Mouse (Mus musculus) stomach, embryonic 15.5 days (tissue): ENCODE data around the gene Slc27a1. TPM values are rescaled to one million over a fixed set of nuclear protein-coding genes. Genes with fewer than 3 reads are reported as not detected.

Experiments used
- ATAC-seq: fragments of 200-750 bp; cut with Nextera tagmentation; 2 replicates; pipeline ENCODE4 v1.8.0; 2017; ENCODE audit warnings: low read depth, moderate number of reproducible peaks, moderate TSS enrichment; ENCODE audit not compliant: insufficient read depth, low FRiP score
- H3K27ac ChIP-seq: fragments of 300-500 bp; sonication (generic); 2 replicates; pipeline ENCODE4 v1.5.1; 2015; ENCODE audit warnings: mild to moderate bottlenecking, inconsistent platforms
- H3K27me3 ChIP-seq: fragments of 300-500 bp; sonication (generic); replicated peaks from 2 replicates; pipeline ENCODE4 v1.6.1; 2015; ENCODE audit warnings: inconsistent platforms
- H3K36me3 ChIP-seq: fragments of 300-500 bp; sonication (generic); 2 replicates; pipeline ENCODE4 v1.6.1; 2015; ENCODE audit warnings: inconsistent platforms
- H3K4me1 ChIP-seq: fragments of 300-500 bp; sonication (generic); 2 replicates; pipeline ENCODE4 v1.6.1; 2015; ENCODE audit warnings: inconsistent platforms
- H3K4me2 ChIP-seq: fragments of 300-500 bp; sonication (generic); 2 replicates; pipeline ENCODE4 v1.6.1; 2015; ENCODE audit warnings: mild to moderate bottlenecking, inconsistent platforms
- H3K4me3 ChIP-seq: fragments of 300-500 bp; sonication (generic); replicated peaks from 2 replicates; pipeline ENCODE4 v1.5.1; 2015; ENCODE audit warnings: inconsistent platforms
- H3K9ac ChIP-seq: fragments of 300-500 bp; sonication (generic); 2 replicates; pipeline ENCODE4 v1.6.1; 2015; ENCODE audit warnings: inconsistent platforms
- H3K9me3 ChIP-seq: fragments of 300-500 bp; sonication (generic); 2 replicates; pipeline ENCODE4 v1.6.1; 2016; ENCODE audit warnings: inconsistent platforms
- WGBS: fragments of 180-500 bp; shearing (Covaris S2); methylation state at CpG from one replicate; pipeline ENCODE4 v1.1.7; 2015; 5-methylcytosine and 5-hydroxymethylcytosine counted together
- polyA plus RNA-seq: library from polyadenylated mRNA; unstranded; fragments of >200 nt; fragmentation: Nextera tagmentation; extraction: Ambion mirVana; gene quantifications from 2 replicates; pipeline ENCODE4 v1.2.1, GENCODE M21; 2015

Gene Slc27a1
- polyA plus RNA-seq, 1 experiment from 2014 or later, result 37.1 TPM

DNA sequence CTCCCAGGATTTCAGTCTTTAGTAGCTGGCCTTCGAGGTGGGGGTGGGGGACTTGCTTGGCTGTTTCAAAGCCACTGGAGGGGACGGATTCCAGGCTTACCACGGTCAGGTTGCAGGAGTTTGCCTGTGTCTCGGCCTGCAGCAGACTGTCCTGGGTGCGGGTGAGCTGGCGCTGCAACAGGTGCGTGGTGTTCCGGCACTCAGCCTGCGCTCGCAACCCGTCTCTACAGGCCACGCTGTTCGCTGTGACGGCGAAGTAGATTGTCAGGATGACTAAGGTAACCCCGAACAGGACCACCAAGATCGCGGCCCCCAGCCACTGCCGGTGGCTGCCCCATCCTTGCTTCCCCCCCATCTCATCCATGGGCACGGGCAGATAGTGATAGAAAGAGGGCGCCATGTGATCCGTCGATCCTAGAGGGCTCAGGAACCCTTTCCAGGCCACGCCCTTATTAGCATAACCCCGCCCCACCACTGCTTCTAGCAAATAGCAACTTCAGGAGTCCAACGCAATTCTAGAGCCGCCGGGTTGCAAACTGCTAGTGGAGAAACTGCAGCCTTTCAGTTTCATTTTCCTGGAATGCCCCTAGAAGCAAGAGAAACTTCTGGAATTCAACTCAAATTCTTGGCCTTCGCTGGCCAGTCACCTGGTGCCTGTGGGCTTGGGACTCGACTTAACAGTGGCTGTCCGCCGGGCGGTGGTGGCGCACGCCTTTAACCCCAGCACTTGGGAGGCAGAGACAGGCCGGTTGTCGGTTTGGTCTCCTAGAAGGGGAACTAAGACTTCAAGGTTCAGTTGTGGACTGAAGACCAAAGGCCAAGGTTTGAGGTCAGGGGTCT is 31.4 kb upstream of the Slc27a1 start, which contains the start of gene Bst2:
Bst2 (minus strand) TSS at position 429 of the 840 bp plus-strand sequence.
- H3K27ac ChIP-seq, result peak within 1 kb of the TSS; percentile 80
- no peaks in the 10 kb centered on the region for H3K27me3 ChIP-seq
- H3K9ac ChIP-seq, result no peak within 1 kb of the TSS; the same call in 1 of the 2 replicates
- no peaks in the 10 kb centered on the region for H3K36me3 ChIP-seq
- WGBS, result 5% methylated on average over 37 of the region's 37 CpGs
- H3K4me2 ChIP-seq, result peak within 1 kb of the TSS; percentile 78
- H3K4me3 ChIP-seq, result peak within 1 kb of the TSS; percentile 52
- peak; percentile 87 for ATAC-seq
- no peaks in the 10 kb centered on the region for H3K9me3 ChIP-seq
- H3K4me1 ChIP-seq, result peaks cover 11% of the 10 kb centered on the region; the same call in 1 of the 2 replicates

DNA sequence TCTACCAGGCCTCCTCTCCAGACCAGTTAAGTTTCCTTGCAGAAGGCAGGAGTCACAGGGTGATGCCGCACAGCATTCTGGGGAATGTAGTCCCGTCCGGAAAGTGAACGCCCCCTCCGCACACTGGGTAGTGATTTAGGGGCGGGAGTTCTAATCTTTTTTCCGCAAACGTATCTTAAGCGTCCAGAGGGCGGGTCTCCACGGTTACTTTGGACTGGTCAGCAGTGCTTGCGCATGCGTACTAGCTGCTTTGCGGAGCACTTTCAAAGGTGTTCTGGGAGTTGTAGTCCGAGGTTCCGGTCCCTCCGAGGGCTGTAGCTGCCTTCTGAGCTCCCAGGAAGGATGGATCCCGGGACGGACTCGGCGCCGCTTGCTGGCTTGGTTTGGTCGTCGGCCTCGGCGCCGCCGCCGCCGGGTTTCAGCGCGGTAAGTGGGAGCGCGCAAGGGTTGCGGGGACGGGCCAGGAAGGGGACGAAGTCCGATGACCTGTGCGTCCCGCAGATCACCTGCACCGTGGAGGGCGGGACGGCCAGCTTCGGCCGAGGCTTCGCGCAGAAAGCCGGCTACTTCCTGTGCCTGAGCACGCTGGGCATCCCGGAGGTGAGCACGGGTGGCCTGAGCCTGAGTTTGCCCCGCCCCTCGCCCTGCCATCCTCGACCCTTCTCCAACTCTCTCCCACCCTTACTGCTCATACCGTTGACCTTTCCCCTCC is 25.9 kb upstream of the Slc27a1 start, which contains the start of gene Mvb12a:
Mvb12a (plus strand) TSS at position 291 of the 712 bp plus-strand sequence.
- Histone ChIP-seq H3K27me3 (no peaks in the 10 kb centered on the region), H3K9me3 (no peaks in the 10 kb centered on the region), H3K36me3 (peaks cover 12% of the 10 kb centered on the region), H3K4me1 (peaks cover 13% of the 10 kb centered on the region), H3K4me3 (peak within 1 kb of the TSS; percentile 93), H3K27ac (peak within 1 kb of the TSS; percentile 41; the same call in 1 of the 2 replicates), H3K4me2 (peak within 1 kb of the TSS; percentile 92), H3K9ac (peak within 1 kb of the TSS; percentile 83)
- peak; percentile 96 for ATAC-seq
- WGBS, result under 1% methylated on average over 55 of the region's 55 CpGs

DNA sequence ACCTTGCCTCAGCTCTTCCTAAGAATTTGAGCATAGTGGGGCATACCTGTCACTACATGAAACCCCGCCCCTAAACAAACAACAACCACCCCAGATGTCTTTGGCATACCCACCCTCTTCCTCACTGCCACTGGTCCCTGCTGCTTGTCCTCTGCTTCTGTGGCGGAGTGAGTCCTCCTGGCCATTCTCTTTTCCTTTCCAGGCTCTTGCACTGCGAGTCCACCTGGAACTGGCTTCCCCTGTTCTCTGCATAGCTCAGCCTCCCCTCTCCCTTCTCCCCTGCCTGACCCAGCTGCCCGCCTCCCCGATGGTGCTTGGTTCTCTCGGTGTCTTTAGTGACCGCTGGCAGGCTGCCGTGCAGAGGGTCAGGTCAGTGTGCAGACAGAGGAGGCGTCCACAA is 24.9 kb upstream of the Slc27a1 start:
- no peaks in the 10 kb centered on the region for H3K9me3 ChIP-seq
- peak overlapping the region; percentile 92 for H3K4me2 ChIP-seq
- 81% methylated on average over 9 of the region's 9 CpGs for WGBS
- H3K9ac ChIP-seq, result no peak overlapping the region
- H3K4me3 ChIP-seq, result peak overlapping the region; percentile 93
- H3K27ac ChIP-seq, result no peak overlapping the region
- ATAC-seq, result no peak
- H3K4me1 ChIP-seq, result peaks cover 11% of the 10 kb centered on the region
- H3K27me3 ChIP-seq, result no peaks in the 10 kb centered on the region
- H3K36me3 ChIP-seq, result peaks cover 17% of the 10 kb centered on the region

DNA sequence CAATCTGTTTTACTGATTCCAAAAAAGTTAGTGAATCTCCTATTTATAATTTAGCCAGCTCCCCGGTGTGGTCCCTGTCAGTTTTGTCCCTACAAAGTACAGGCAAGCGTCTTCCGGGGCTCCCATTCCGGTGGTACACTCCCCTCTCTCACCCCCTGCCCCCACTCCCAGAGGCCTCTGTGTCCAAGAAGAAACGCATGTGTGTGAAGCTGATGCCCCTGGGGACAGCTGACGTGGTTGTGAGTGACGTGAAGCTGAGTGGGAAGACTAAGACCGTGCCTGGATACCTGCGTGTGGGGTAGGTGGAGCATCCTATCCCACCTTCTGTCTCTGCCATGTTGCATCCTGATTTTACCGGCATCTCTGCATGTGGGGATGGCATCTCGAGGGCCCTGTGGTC is 23.6 kb upstream of the Slc27a1 start:
- Histone ChIP-seq H3K9ac (no peak overlapping the region), H3K4me3 (no peak overlapping the region), H3K27me3 (no peaks in the 10 kb centered on the region), H3K27ac (no peak overlapping the region), H3K36me3 (peaks cover 17% of the 10 kb centered on the region), H3K4me2 (no peak overlapping the region), H3K4me1 (peaks cover 11% of the 10 kb centered on the region), H3K9me3 (no peaks in the 10 kb centered on the region)
- WGBS, result 91% methylated on average over 11 of the region's 11 CpGs
- ATAC-seq, result no peak

DNA sequence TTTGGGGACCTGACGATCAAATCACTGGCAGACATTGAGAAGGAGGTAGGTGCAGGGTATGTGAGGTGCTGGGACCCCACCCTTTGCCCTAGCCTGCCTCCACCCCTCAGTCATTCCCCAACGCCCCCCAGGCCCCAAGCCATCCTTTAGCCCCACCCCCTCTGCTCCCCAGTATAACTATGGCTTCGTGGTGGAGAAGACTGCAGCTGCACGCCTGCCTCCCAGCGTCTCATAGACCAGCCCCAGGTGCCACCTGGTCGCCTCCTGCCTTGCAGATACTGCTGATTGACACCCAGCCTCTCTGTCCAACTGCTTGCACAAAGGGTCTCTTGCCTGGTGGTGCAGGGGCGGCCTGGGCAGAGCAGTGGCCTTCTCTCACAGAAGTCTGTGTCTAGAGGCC is 21.1 kb upstream of the Slc27a1 start:
- Histone ChIP-seq H3K4me3 (no peak overlapping the region), H3K36me3 (peaks cover 17% of the 10 kb centered on the region), H3K9ac (no peak overlapping the region), H3K4me1 (peaks cover 11% of the 10 kb centered on the region), H3K27me3 (no peaks in the 10 kb centered on the region), H3K9me3 (no peaks in the 10 kb centered on the region), H3K27ac (no peak overlapping the region), H3K4me2 (no peak overlapping the region)
- WGBS, result 83% methylated on average over 7 of the region's 7 CpGs
- ATAC-seq, result no peak

DNA sequence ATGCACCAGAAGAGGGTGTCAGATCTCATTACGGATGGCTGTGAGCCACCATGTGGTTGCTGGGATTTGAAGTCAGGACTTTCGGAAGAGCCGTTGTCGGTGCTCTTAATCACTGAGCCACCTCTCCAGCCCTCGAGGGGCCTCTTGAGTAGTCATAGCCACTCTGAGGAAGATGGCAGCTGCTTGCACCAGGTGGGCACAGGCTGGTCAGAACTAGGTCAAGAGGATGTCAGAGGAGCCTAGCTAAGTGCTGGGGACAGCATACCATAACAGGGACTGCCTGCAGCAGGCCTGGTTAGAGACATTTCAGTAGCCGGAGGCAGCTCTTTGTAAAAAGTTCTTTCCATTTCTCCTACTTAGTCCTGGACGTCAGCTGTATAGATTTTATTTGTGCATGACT is 17.9 kb upstream of the Slc27a1 start:
- Histone ChIP-seq H3K27me3 (no peaks in the 10 kb centered on the region), H3K27ac (no peak overlapping the region), H3K36me3 (peaks cover 10% of the 10 kb centered on the region), H3K4me1 (no peaks in the 10 kb centered on the region), H3K9me3 (no peaks in the 10 kb centered on the region), H3K4me3 (no peak overlapping the region), H3K4me2 (no peak overlapping the region), H3K9ac (no peak overlapping the region)
- no peak for ATAC-seq
- WGBS, result 54% methylated on average over 7 of the region's 7 CpGs

DNA sequence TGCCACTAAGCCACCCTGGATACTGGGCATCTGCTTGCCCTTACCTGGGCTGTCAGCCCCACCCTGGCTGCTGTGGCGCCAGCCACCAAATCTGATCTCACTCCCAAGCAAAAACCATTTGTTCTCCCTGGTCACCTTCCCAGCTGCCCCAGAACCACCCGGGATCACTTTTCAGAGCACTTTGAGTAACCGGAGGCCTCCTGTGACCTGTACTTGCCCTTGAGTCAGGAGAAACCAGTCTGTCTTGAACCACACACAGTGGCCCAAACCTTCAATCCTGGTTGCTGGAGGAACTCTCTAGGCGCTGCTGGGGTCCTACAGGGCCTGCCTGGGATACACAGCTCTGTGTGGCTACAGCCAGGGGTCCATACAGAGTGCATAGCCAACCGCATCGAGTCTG is 15.9 kb upstream of the Slc27a1 start:
- H3K4me3 ChIP-seq, result no peak overlapping the region
- no peak; the same call in 1 of the 2 replicates for ATAC-seq
- peaks cover 12% of the 10 kb centered on the region; the same call in 1 of the 2 replicates for H3K27me3 ChIP-seq
- WGBS, result 34% methylated on average over 6 of the region's 6 CpGs
- peaks cover 6% of the 10 kb centered on the region; the same call in 1 of the 2 replicates for H3K36me3 ChIP-seq
- no peaks in the 10 kb centered on the region for H3K4me1 ChIP-seq
- H3K9ac ChIP-seq, result no peak overlapping the region
- peak overlapping the region; percentile 64; the same call in 1 of the 2 replicates for H3K27ac ChIP-seq
- H3K9me3 ChIP-seq, result no peaks in the 10 kb centered on the region
- no peak overlapping the region for H3K4me2 ChIP-seq

DNA sequence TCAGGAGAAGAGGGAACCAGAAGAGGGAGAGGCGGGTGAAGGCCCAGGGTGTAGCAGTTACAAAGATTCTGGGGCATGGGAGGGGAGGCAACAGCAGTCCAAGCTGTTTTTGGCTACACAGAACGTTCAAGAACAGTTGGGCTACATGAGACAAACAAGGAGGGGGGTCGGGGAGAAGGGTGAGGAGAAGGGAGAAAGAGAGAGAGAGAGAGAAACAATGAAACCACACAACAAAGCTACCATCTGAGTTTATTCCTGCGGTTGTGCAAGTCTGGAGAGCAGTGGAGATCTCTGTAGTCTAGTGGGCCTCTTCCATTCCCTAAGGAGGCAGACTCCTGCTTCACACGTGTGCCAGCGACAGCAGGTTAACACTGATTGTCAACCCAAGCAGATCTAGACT is 14.7 kb upstream of the Slc27a1 start:
- no peak overlapping the region for H3K27ac ChIP-seq
- ATAC-seq, result no peak
- WGBS, result 61% methylated on average over 6 of the region's 6 CpGs

DNA sequence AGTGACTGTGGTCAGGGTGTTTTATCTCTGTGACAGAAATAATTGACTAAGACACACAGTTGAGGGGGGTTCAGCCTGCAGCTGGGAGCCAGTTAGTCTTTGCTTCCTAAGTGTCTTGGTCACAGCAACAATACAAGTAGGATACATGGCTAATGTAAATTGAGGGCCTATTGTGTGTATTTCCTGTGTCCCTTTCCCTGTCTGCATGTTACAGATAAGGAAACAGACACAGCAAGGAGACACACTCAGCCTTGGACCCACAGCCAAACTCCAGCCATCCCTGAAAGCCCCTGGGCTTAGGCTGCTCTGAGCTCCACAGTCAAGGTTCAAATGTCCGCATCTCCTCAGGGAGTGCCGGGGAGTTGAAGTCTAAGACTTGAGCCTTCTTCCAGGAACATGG is 14.0 kb upstream of the Slc27a1 start:
- 84% methylated on average over 2 of the region's 2 CpGs for WGBS
- Histone ChIP-seq H3K4me2 (no peak overlapping the region), H3K9ac (no peak overlapping the region), H3K36me3 (no peaks in the 10 kb centered on the region), H3K27ac (no peak overlapping the region), H3K9me3 (no peaks in the 10 kb centered on the region), H3K4me1 (peaks cover 9% of the 10 kb centered on the region; the same call in 1 of the 2 replicates), H3K27me3 (peaks cover 29% of the 10 kb centered on the region), H3K4me3 (no peak overlapping the region)
- ATAC-seq, result no peak

More for the DNA sequence above, 14.7 kb upstream of the Slc27a1 start:
- Histone ChIP-seq H3K27me3 (peaks cover 23% of the 10 kb centered on the region), H3K36me3 (no peaks in the 10 kb centered on the region), H3K9ac (no peak overlapping the region), H3K4me3 (no peak overlapping the region), H3K4me2 (no peak overlapping the region), H3K9me3 (no peaks in the 10 kb centered on the region), H3K4me1 (peaks cover 9% of the 10 kb centered on the region; the same call in 1 of the 2 replicates)

DNA sequence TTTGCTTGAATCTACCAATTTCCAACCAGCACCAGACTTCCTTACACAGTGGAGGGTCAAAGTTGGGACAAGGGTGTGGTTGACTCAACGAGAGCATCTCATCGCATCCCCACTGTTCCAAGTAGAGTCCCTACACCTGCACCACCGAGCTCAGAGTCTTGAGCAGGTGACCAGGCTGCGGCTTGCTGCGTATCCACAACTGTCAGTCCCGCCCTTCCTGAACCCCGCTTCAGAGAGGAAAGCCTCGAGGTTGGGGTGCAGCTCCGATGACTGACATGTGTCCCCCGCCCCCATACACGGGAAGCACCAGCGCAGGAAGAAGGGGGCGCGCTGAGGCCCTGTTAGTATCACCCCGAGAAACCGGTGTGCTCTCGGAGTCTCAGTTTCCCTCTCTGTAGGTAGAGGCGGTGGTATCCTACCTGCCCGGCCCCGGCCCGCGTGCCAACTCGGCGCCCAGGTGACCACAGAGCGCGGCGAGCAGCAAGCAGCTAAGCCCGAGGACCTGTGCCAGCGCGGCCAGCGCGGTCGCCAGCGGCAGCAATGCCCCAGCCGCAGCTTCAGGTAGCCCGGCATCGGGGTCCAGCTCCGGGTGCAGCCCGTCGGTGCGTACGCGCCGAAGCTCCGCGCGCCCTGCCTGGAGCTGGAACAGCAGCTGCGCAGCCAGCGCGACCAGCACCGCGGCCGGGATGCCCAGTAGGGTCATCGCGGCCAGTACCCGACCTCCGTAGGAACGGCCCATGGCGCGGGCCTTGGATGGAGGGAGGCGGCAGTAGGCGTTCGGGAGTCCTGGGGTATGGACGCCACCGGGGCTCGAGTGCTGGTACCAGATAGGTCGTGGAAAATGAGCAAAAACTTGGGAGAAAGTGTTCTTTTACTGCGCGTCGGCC is 10.4 kb upstream of the Slc27a1 start, which contains the start of gene Tmem221:
Tmem221 (minus strand) TSS at position 801 of the 887 bp plus-strand sequence.
- 3% methylated on average over 70 of the region's 70 CpGs for WGBS
- ATAC-seq, result peak; percentile 32
- H3K4me2 ChIP-seq, result peak within 1 kb of the TSS; percentile 91

More for the DNA sequence above, 10.4 kb upstream of the Slc27a1 start, which contains the start of gene Tmem221:
- Histone ChIP-seq H3K36me3 (no peaks in the 10 kb centered on the region), H3K9ac (peak within 1 kb of the TSS; percentile 25; the same call in 1 of the 2 replicates), H3K27me3 (peaks cover 49% of the 10 kb centered on the region), H3K9me3 (no peaks in the 10 kb centered on the region), H3K4me1 (peaks cover 17% of the 10 kb centered on the region; the same call in 1 of the 2 replicates), H3K4me3 (peak within 1 kb of the TSS; percentile 48), H3K27ac (no peak within 1 kb of the TSS)
